Mouse (Mus musculus): ENCODE data around the gene Cd300ld5.

- TF ChIP-seq CTCF (conservative IDR thresholded peaks at IDR 0.05; ENCODE audit: low read length) (no peak), POU5F1 (IDR thresholded peaks at IDR 0.05; ENCODE audit: borderline replicate concordance, low read length) (no peak)
Observed at GRCm38 (mm10) chr11:115058701-115059100, 21.1 kb upstream of the Cd300ld5 start.
